Mouse (Mus musculus) midbrain, postnatal 0 days (tissue): ENCODE results near the gene Mgp. TPM values are rescaled to one million over a fixed set of nuclear protein-coding genes. Genes with fewer than 3 reads are reported as not detected.

Experiments used
- ATAC-seq: fragments of 200-750 bp; cut with Nextera tagmentation; 2 replicates; pipeline ENCODE4 v1.8.0; 2017; ENCODE audit warnings: moderate number of reproducible peaks, mild to moderate bottlenecking, moderate TSS enrichment, moderate library complexity; ENCODE audit not compliant: low FRiP score
- DNase-seq: peaks from one replicate; pipeline ENCODE4 v3.0.0-alpha.2; 2015; ENCODE audit warnings: low spot score
- H3K27ac ChIP-seq: fragments of 300-500 bp; sonication (generic); 2 replicates; pipeline ENCODE4 v1.5.1; 2014; ENCODE audit warnings: low read depth, mild to moderate bottlenecking, low read length, mixed read lengths
- H3K27me3 ChIP-seq: fragments of 300-500 bp; sonication (generic); 2 replicates; pipeline ENCODE4 v1.6.1; 2014; ENCODE audit warnings: low read length, control low read depth, mixed read lengths; ENCODE audit not compliant: insufficient read depth
- H3K36me3 ChIP-seq: fragments of 300-500 bp; sonication (generic); 2 replicates; pipeline ENCODE4 v1.6.1; 2014; ENCODE audit warnings: low read length, control low read depth, mixed read lengths; ENCODE audit not compliant: insufficient read depth
- H3K4me1 ChIP-seq: fragments of 300-500 bp; sonication (generic); 2 replicates; pipeline ENCODE4 v1.6.1; 2014; ENCODE audit warnings: mild to moderate bottlenecking, control low read depth, antibody characterized with exemption, low read length, mixed read lengths; ENCODE audit not compliant: insufficient read depth
- H3K4me2 ChIP-seq: fragments of 300-500 bp; sonication (generic); 2 replicates; pipeline ENCODE4 v1.6.1; 2014; ENCODE audit warnings: low read depth, mild to moderate bottlenecking, low read length, mixed read lengths; ENCODE audit not compliant: poor library complexity, severe bottlenecking
- H3K4me3 ChIP-seq: fragments of 300-500 bp; sonication (generic); 2 replicates; pipeline ENCODE4 v1.5.1; 2014; ENCODE audit warnings: low read depth, mild to moderate bottlenecking, low read length, moderate library complexity
- H3K9ac ChIP-seq: fragments of 300-500 bp; sonication (generic); replicated peaks from 2 replicates; pipeline ENCODE4 v1.6.1; 2014; ENCODE audit warnings: mild to moderate bottlenecking, low read length, moderate library complexity, mixed read lengths; ENCODE audit not compliant: poor library complexity, severe bottlenecking
- H3K9me3 ChIP-seq: fragments of 300-500 bp; sonication (generic); 2 replicates; pipeline ENCODE4 v1.6.1; 2016; ENCODE audit warnings: low read length, control low read depth
- CTCF ChIP-seq: IDR thresholded peaks from 2 replicates; pipeline ENCODE4 v1.5.1; 2016; ENCODE audit warnings: antibody characterized with exemption, mild to moderate bottlenecking
- WGBS: fragments of 180-500 bp; shearing (Covaris S2); extraction: QIAGEN DNeasy Blood & Tissue Kit; methylation state at CpG from one replicate; pipeline ENCODE4 v1.1.7; 2014; 5-methylcytosine and 5-hydroxymethylcytosine counted together
- polyA plus RNA-seq: library from polyadenylated mRNA; unstranded; fragments of >200 nt; fragmentation: Nextera tagmentation; extraction: Ambion mirVana; gene quantifications from 2 replicates; pipeline ENCODE4 v1.2.1, GENCODE M21; 2015
- total RNA-seq: library from RNA; depleted of rRNA; stranded (reverse); fragments of >200 nt; gene quantifications from 2 replicates; pipeline ENCODE4 v1.2.3, GENCODE M21; 2014

Gene Mgp
- total and polyA plus RNA-seq, 2 experiments from 2014 or later: 25.6 to 72.6 TPM

- no peak overlapping the region for H3K4me2 ChIP-seq
- H3K9me3 ChIP-seq: no peaks in the 10 kb centered on the region
- no peak for TF ChIP-seq CTCF
- H3K27me3 ChIP-seq: no peaks in the 10 kb centered on the region
- H3K27ac ChIP-seq: no peak overlapping the region
- no peak overlapping the region for H3K9ac ChIP-seq
- no peak overlapping the region for H3K4me3 ChIP-seq
- WGBS: 93% methylated on average over 11 of the region's 11 CpGs
- no peaks in the 10 kb centered on the region for H3K36me3 ChIP-seq
- ATAC-seq (no peak), DNase-seq (no peak)
- H3K4me1 ChIP-seq: no peaks in the 10 kb centered on the region; the same call in 1 of the 2 replicates
Observed at GRCm38 (mm10) chr6:136854361-136854781, 21.3 kb downstream of the Mgp start.

- 50% methylated on average over 3 of the region's 3 CpGs for WGBS
Observed at GRCm38 (mm10) chr6:136852762-136853161, 22.9 kb downstream of the Mgp start.

GRCm38 (mm10) chr6:136852348-136852747 is 23.3 kb downstream of the Mgp start:
- no peak for ATAC-seq
- 86% methylated on average over 4 of the region's 4 CpGs for WGBS
- H3K27ac ChIP-seq: peak overlapping the region; percentile 3; the same call in 1 of the 2 replicates
- no peak overlapping the region for H3K4me3 ChIP-seq
- no peak overlapping the region for H3K4me2 ChIP-seq
- H3K9me3 ChIP-seq: no peaks in the 10 kb centered on the region
- H3K36me3 ChIP-seq: no peaks in the 10 kb centered on the region
- no peaks in the 10 kb centered on the region; the same call in 1 of the 2 replicates for H3K4me1 ChIP-seq
- H3K9ac ChIP-seq: no peak overlapping the region
- H3K27me3 ChIP-seq: no peaks in the 10 kb centered on the region
- no peak for DNase-seq
- no peak for TF ChIP-seq CTCF

More at GRCm38 (mm10) chr6:136852762-136853161, 22.9 kb downstream of the Mgp start:
- no peak overlapping the region for H3K4me2 ChIP-seq
- H3K9me3 ChIP-seq: no peaks in the 10 kb centered on the region
- H3K36me3 ChIP-seq: no peaks in the 10 kb centered on the region
- H3K27ac ChIP-seq: peak overlapping the region; percentile 3; the same call in 1 of the 2 replicates
- ATAC-seq: no peak
- H3K4me3 ChIP-seq: no peak overlapping the region
- TF ChIP-seq CTCF: no peak
- H3K27me3 ChIP-seq: no peaks in the 10 kb centered on the region
- DNase-seq: no peak
- no peak overlapping the region for H3K9ac ChIP-seq
- no peaks in the 10 kb centered on the region; the same call in 1 of the 2 replicates for H3K4me1 ChIP-seq

- no peak for ATAC-seq
Observed at GRCm38 (mm10) chr6:136850267-136850666, 25.4 kb downstream of the Mgp start.

GRCm38 (mm10) chr6:136848971-136849370 is 26.7 kb downstream of the Mgp start:
- Histone ChIP-seq H3K36me3 (no peaks in the 10 kb centered on the region), H3K4me3 (no peak overlapping the region), H3K9me3 (no peaks in the 10 kb centered on the region), H3K27me3 (no peaks in the 10 kb centered on the region), H3K4me2 (no peak overlapping the region), H3K9ac (no peak overlapping the region), H3K4me1 (no peaks in the 10 kb centered on the region; the same call in 1 of the 2 replicates), H3K27ac (no peak overlapping the region)
- TF ChIP-seq CTCF: no peak
- 87% methylated on average over 5 of the region's 5 CpGs for WGBS
- no peak for ATAC-seq
- DNase-seq: no peak

More at GRCm38 (mm10) chr6:136850267-136850666, 25.4 kb downstream of the Mgp start:
- H3K27ac ChIP-seq: no peak overlapping the region
- no peak for TF ChIP-seq CTCF
- no peak for DNase-seq
- H3K4me2 ChIP-seq: no peak overlapping the region
- no peaks in the 10 kb centered on the region; the same call in 1 of the 2 replicates for H3K4me1 ChIP-seq
- H3K36me3 ChIP-seq: no peaks in the 10 kb centered on the region
- no peaks in the 10 kb centered on the region for H3K9me3 ChIP-seq
- 77% methylated on average over 6 of the region's 6 CpGs for WGBS
- H3K4me3 ChIP-seq: no peak overlapping the region
- no peaks in the 10 kb centered on the region for H3K27me3 ChIP-seq
- no peak overlapping the region for H3K9ac ChIP-seq

- 78% methylated on average over 8 of the region's 8 CpGs for WGBS
- no peak overlapping the region for H3K4me2 ChIP-seq
- TF ChIP-seq CTCF: no peak
- no peak for ATAC-seq
- no peaks in the 10 kb centered on the region for H3K36me3 ChIP-seq
- H3K27ac ChIP-seq: no peak overlapping the region
- no peak overlapping the region for H3K4me3 ChIP-seq
- no peaks in the 10 kb centered on the region for H3K27me3 ChIP-seq
- H3K4me1 ChIP-seq: no peaks in the 10 kb centered on the region; the same call in 1 of the 2 replicates
- H3K9ac ChIP-seq: no peak overlapping the region
- H3K9me3 ChIP-seq: no peaks in the 10 kb centered on the region
- DNase-seq: no peak
Observed at GRCm38 (mm10) chr6:136848399-136848798, 27.2 kb downstream of the Mgp start.
